Mouse (Mus musculus) 3134 (cell line): Measurements from ENCODE around the gene Phtf2.

Experiments
- DNase-seq: peaks from one replicate; pipeline ENCODE4 v3.0.0-alpha.2; 2011; ENCODE audit warnings: low spot score; ENCODE audit not compliant: insufficient read length; ENCODE audit errors: extremely low read depth

Gene Phtf2

GRCm38 (mm10) chr5:20881915-20882800 lies at the start of gene Phtf2, which contains the start of gene Tmem60:
Phtf2 (minus strand) TSS chr5:20882124.
Tmem60 (plus strand) TSS chr5:20882191.
- peak; percentile 99 for DNase-seq

GRCm38 (mm10) chr5:20931300-20931699 lies 49.4 kb upstream of the Phtf2 start:
- DNase-seq: no peak

- DNase-seq: no peak
These were observed 48.5 kb upstream of the Phtf2 start for GRCm38 (mm10) chr5:20930430-20930829.

- DNase-seq: peak; percentile 48
These were observed 47.8 kb upstream of the Phtf2 start for GRCm38 (mm10) chr5:20929669-20930151.

GRCm38 (mm10) chr5:20925451-20925850 lies 43.5 kb upstream of the Phtf2 start:
- DNase-seq: peak; percentile 33

- no peak for DNase-seq
These were observed 42.7 kb upstream of the Phtf2 start for GRCm38 (mm10) chr5:20924608-20925007.

GRCm38 (mm10) chr5:20919566-20919965 lies 37.6 kb upstream of the Phtf2 start:
- no peak for DNase-seq

- DNase-seq: no peak
These were observed 37.0 kb upstream of the Phtf2 start for GRCm38 (mm10) chr5:20918967-20919366.

GRCm38 (mm10) chr5:20913372-20914275 lies 31.7 kb upstream of the Phtf2 start:
- peak; percentile 23 for DNase-seq

GRCm38 (mm10) chr5:20911741-20912140 lies 29.8 kb upstream of the Phtf2 start:
- no peak for DNase-seq

- DNase-seq: no peak
These were observed 24.3 kb upstream of the Phtf2 start for GRCm38 (mm10) chr5:20906191-20906590.

- DNase-seq: no peak
These were observed 23.5 kb upstream of the Phtf2 start for GRCm38 (mm10) chr5:20905437-20905836.

- DNase-seq: no peak
These were observed 22.7 kb upstream of the Phtf2 start for GRCm38 (mm10) chr5:20904647-20905046.

- no peak for DNase-seq
These were observed 15.7 kb upstream of the Phtf2 start for GRCm38 (mm10) chr5:20897446-20898167.

GRCm38 (mm10) chr5:20884036-20884620 lies 2.2 kb upstream of the Phtf2 start:
- no peak for DNase-seq

- DNase-seq: peak; percentile 66
These were observed 838 bp downstream of the Phtf2 start for GRCm38 (mm10) chr5:20880797-20881775.

- no peak for DNase-seq
These were observed 1.5 kb downstream of the Phtf2 start for GRCm38 (mm10) chr5:20880386-20880785.

- DNase-seq: no peak
These were observed 4.9 kb downstream of the Phtf2 start for GRCm38 (mm10) chr5:20876934-20877426.

- no peak for DNase-seq
These were observed 8.8 kb downstream of the Phtf2 start for GRCm38 (mm10) chr5:20873146-20873545.
